Mouse (Mus musculus) bone marrow macrophage, adult 2 months (primary cell): ENCODE data around the gene Gm44805.

Source experiments
- CTCF ChIP-seq: IDR thresholded peaks from 2 replicates; pipeline ENCODE4 v1.5.1; 2012; ENCODE audit warnings: low read depth, mild to moderate bottlenecking, low read length, moderate library complexity
- POLR2A ChIP-seq: IDR thresholded peaks from 2 replicates; pipeline ENCODE4 v1.6.1; 2012; ENCODE audit warnings: mild to moderate bottlenecking, low read depth, low read length, borderline replicate concordance

GRCm38 (mm10) chr7:19628536-19629360 lies 52.5 kb downstream of the Gm44805 start:
- TF ChIP-seq POLR2A (no peak), CTCF (no peak)
